Mouse (Mus musculus) thymus, adult 18-20 months (tissue): ENCODE measurements around the gene Meox1.

Experiments used
- DNase-seq, 2 experiments: peaks; one replicate each; pipeline ENCODE4 v3.0.0; 2022; ENCODE audit warnings: mixed read lengths in 2 of 2

Gene Meox1

DNA sequence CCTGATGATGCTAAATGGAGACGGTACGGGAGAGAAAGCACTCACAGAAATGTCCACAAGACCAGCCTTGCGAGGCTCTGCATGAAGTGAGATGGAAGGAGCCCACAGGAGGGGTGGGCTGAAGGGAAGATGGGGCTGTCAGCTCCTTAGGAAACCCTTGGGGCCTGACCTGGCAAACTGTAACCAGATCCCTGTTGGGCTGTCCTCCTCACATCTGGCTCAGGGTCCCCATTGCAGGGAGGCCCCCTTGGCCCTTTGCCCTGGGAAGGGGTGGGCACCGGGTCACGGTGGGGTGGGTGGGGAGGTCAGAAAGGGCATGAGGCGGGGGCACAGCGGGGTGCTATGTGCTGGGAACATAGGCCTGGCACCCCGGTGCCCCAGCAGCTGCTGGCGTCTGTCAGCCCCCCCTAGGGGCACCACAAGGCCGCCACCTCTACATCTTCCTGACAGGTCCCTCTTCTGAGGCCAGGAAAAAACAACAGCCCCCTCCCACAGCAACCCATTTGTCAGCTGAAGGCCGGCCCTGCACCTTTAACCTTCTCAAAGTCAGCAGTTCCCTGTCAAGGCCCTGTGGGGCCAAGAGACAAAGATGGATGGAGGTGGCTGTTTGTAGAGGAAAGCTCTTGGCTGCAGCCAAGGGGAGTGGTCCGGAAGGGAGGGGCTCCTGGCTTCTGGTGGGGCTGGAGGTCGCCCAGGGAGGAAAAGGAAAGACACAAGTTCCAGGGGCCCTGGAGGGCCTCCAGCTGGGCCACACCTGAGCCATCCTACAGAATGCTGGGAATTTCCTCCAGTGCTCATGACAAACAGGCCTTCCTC is 2.6 kb upstream of the Meox1 start:
- DNase-seq, result no peak

DNA sequence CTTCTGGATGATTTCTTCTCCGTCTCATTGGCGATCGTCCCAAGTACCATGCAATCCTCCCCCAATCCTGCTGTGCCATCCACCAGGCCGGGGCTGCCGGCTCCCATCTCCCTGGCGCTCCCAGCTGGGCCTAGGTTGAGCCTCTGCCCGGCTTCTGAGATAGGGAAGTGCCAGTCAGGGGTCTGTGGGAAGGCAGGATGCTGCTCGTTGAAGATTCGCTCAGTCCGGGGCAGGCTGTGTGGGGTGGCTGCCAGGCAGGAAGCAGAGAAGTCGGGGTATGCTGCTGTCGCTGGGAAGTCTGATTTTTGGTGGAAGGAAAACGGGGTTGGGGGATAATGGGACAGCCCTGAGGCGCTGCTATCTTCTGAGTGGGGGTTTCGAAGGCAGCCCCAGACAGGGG is 614 bp downstream of the Meox1 start:
- DNase-seq, result no peak

DNA sequence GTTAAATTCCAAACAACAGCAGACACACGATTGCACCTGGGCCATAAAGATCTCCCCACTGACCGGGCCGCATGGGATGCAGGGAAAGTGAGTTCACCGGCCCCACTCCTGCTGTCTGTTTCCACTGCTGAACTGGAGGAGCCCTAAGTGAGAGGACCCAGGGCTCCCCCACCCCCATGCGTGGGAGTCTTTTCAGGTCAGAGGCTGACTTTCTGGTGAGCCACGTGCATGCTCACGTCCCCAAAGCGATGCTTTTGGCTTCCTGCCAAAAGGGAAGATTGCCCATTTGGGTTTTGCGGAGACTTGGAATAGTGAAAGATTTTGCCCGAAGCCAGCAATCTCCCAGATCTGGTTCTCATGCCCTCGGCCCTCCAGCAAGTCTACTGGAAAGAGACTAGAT is 2.7 kb downstream of the Meox1 start:
- DNase-seq, result no peak

DNA sequence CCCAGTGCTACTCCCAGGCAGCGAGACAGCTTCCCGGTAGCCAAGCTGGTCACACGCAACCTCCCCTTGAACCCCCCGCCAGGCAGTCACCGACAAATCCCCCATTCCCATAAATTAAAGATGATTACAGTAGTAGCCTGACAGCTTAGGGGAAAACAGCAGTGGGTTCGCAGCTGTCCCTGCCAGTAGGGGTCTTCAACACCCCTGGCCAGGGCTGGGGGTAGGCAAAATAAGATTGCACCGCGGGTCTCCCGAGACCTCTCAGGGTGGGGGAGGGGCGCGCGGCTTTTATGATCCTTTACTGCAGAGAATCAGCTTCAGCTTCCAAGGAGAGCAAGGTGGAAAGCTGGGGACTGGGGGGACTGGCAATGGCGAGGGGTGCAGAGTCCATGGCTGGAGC is 4.4 kb downstream of the Meox1 start:
- DNase-seq, result no peak

DNA sequence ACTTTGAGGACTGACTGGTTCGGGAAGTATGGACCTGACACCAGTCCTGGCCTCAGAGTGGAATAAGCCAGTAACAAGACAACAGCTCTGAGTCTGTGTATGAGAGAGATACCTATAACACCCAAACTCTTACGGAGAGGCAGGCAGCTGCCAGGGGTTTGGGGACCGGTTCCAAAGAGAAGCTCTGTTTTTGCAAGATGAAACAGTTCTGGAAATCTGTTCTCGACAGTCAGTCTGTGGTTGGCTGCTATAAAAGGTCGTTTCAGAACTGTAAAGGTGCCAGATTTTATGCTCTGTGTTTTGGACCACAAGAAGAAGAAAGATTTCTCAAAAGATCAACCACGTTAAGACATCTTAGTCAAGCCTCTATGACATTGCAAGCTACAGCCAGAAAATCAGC is 5.4 kb downstream of the Meox1 start:
- DNase-seq, result no peak

DNA sequence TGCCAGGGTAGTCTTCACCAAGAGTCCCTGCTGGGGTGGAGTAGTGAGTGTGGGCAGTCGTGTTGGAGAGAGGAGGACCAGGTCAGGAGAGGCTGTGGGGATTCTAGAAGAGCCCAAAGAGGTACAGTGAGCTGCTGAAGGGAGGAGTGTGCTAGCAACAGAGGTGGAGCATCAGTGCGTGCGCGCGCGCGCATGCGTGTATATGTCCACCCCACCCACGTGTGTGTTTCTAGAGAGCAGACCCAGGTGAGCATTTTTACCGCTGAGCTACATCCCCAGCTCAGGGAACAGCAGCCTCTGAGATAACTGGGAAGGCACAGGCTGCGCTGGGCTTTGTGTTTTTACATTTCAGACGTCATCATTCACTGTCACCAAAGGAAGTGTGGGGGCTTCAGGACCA is 7.7 kb downstream of the Meox1 start:
- no peak for DNase-seq

DNA sequence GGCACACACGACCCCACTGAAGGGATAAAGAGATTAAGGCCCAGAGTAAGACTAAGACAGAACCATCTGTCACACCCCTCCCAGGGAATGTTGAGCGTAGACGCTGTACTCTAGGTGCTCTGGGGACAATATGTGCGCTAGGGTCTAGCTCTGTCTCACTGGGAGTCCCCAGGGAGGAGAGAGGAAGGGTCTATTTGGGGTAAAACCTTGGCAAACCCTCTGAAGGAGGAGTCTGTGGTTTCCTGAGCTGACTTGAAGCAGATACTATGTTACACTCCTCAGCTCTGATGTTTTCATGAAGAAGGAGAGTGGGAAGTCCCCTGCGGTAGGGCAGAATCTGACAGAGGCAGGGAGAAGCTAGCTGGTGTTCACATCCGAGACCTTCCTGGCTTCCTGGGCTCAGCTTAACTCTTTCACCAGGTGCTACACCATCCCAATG is 8.3 kb downstream of the Meox1 start:
- no peak for DNase-seq

DNA sequence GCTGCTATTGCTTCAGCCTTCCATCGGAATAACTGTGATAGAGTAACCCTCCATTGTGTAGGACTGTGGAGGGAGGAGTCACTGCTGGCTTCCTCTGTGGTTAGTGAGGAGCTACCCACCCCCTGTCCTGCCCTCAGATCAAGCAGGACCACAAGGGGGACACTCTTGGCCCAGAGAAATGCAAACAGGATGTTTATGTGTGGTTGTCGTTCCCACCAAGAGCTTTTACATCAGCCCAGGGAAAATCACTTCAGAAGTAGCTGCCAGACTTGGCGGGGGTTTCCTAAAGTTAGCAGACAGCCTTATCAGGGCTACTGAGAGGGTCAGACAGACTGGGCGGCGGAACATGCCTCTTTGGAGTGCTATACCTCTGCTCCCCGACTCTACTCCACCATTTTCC is 8.9 kb downstream of the Meox1 start:
- DNase-seq, result no peak

DNA sequence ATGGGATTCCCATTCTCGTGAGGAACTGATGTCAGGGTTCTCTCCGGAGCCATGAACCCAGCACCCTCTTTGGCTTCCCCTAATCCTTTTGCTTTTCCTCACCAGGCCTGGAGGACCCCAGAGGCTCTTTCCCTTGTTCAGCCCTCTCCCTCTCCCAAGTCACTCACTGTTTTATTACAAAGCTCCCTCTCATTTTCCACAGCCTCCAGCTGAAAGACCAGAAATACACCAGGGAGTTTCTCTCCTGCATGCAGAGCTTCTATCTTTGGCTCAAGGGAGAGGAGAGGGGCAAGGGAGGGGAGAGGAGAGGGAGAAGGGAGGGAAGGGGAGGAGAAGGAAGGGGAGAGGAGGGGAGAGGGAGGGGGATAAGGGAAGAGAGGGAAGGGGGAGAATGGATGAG is 10.3 kb downstream of the Meox1 start:
- DNase-seq, result no peak

DNA sequence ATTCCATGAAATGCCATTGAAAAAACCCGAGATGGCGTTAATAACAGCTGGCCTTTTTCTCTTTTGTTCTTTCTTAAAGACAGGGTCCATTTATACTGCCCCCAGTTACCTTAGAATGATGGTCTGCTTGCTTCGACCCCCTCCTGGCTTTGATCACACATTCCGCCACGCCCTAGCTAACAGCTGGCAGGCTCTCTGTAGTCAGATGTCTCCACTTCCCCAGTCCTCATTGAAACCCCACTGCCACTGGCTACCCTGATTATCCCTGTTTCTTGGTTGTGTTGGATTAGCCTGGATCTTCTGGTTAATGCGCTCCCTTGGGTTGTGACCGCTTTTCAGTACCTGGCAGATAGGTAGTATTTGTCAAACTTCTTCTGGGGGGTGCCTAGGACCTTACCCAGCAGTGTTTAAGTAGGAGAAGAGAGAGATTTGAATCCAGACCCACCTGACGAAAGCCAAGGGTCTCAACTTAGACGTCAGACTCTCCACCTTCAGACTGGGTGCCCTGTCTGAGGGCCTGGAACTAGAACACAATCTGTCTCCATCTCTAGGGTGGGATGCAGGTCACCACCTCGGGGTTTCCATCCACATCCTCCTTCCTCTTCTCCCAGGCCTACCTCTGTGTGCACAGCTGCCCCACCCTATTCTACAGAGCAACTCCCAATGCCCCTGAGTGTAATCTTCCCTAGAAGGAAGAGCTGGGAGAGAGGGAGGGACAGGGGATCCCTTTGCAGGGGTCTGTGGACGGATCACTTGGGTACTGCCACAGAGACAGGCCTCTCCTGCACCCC is 11.5 kb downstream of the Meox1 start:
- no peak for DNase-seq

DNA sequence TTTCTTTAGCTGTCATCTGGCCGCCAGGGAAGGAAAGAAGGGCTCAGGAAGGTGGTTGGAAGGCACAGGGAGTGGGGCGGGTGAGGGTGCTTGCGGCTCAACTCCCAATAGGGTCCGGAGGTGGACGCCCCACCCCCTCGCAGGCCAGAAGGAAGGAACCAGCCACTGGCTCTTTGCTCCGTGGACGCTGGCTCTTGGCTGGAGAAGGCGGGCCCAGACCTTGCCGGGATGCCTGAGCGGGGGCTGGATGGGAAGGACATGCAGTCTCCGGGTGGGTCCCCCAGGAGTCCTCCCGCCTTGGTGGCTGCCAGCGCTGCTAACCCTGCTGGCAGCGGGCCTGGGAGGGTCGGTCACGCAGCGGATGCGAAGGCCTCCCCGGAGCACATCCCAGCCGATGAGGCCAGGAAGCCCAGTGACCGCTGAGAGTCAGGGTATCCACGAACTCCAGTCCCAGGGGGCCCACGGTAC is 12.5 kb downstream of the Meox1 start:
- DNase-seq, result no peak

DNA sequence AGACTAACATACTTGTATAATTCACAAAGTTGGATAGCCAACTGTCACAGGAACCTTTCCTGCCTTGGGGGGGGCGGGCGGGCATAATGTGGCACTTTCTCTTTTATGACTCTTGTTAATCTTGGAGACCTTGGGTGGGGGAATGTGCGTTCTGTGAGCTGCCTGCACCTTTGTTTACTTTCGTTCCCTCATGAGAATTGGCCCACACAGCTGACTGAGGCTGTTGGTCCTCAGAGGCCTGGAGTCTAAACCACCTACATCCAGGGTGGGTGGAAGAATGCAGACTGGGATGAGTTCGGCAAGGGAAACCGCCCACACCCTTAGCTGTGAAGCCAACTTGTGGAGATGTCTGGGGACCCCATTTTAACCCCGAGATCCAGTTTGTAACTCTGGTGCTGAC is 13.0 kb downstream of the Meox1 start:
- no peak for DNase-seq

DNA sequence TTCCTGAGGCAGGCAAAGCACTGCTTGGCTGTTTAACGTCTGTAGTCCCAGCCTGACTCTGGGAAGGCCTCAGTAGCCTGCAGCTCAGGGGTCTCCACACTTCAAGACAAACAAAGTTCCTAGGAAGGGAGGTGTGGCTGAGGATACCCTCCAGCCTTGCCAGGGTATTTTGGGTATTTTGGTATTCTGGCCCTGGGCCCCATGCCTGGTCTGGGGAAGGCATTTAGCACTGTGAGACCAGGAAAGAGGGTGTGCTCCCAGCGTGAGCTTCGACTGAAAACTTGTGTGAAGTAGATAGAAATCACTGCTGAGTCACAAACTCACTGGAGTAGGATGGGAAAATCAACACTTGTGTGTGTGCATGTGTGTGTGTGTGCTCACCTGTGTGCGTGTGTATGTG is 14.5 kb downstream of the Meox1 start:
- no peak for DNase-seq

DNA sequence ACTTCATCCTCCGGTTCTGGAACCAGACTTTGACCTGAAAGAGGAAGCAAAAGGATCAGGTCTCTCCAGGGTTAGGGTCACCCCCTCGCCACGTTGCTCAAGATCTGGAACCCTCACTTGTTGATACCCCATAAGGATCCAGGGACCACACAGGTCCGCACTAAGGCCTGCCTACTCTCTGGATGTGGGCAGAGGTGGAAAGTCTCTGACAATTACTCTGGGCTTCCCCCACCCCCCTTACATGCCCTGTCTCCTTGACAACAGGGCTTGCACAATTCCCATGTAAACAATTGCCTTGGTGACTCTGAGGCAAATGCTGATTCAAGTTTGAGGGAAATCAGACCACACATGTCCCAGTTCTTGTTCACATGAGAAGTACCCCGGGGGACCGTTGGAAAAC is 15.5 kb downstream of the Meox1 start:
- DNase-seq, result no peak

DNA sequence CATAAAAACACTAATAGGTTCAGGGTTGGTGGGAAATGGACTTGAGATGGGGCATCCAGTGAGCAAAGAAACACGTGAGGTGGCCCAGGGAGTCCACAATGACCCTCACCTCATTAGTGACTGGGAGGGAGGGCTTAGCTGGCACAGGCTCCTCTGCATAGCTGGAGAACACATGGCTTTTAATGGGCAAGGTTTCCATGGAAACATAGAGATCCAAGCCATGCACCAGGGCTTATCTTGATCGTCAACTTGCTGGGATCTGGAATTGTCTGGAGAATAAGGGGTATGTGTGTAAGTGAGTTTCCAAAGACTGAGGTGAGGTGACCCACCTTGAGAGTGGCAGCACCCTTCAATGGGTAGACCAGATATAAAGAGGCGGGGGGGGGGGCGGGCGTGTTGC is 19.2 kb downstream of the Meox1 start:
- no peak for DNase-seq

DNA sequence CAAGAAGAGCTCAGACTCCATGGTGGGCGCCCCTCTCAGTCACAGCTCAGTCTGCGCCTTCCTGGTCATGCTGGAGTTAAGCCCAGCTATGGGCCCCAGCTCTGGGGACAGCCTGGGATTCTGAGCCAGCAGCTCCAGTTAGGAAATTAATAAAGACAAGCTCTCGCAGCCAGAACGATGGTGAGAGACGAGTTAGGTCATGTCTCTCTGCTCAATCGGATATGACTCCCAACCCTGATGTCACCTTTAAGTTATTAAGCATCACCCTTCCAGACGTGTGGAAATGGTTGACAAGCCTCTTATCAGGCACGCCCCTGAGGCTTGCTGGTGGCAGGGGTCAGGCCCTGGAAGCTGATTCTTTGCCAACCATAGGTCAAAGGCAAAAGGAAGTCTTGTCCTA is 20.3 kb downstream of the Meox1 start:
- DNase-seq, result no peak

DNA sequence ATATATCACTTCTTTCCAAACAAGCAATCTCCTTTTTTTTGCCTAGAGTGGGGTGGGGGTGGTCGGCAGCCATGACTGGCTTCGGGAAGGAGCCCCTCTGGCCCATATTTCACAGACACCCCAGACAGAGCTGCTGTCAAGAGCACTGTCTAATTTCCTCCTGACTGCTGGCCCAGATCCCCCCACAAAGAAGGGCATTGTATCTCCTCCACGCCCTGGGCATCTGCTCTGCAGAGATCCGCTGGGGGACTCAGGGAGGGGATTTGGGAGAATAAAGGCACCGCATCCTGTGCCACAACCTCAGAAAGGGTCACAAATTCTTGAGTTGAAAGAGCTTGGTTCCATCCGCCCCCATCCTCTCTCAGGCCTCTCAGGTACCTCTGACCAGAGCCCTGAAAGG is 22.7 kb downstream of the Meox1 start:
- no peak for DNase-seq

DNA sequence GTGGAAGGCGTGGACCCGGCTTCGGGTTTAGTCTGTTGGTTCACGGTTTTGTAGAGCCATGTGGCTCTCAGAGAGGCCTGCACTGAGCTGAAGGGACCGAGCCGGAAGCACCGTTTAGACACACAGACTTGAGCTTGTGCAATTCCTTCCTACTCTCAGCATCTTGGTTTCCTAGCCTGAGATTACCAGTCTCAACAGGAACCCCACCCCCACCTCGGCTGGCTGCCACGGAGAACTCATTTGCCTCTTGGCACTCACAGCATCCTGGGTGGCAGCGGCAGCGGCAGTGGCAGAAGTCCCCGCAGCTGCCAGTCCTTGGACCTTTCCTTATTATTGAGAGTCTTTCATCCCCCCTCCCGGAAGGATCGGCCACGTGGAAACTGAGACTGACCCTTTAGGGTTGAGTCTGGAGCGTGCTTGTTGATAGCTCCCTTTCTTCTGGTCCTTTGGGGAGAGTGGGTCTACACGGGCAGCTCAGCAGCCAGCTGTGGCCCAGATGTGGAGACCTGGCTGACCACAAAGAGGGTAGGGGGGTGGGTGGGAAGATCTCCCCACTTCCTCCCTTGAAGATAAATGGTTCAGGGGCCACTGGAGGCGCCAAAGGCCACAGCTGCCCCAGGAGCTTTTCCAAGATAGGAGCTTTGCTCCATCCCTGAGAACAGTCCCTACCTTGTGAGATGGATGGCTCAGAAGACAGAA is 24.0 kb downstream of the Meox1 start:
- no peak for DNase-seq

DNA sequence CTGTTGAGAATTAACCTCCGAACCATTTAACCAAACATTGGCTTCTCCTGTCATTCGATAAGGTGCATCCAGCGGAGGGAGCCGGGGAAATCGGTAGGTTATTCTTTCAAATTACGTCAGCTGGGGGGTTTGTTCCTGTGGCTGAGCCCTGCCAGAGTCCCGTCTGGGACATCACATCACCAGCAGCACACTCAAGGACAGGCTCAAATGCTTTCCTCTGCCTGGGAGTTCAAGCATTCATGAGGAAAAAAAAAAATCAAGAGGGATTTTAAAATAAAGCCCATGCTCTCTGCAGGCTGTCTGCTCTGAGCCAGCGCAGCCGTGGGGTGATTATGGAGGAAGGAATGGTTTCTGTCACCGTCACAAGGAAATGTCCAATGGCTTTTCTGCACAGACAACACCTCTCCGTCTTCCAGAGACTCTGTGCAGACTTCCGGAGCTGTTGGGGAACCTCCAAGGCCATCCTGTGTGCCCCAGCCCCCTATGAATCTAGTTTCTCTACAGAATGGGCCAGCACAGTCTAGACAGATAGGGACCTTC is 26.6 kb downstream of the Meox1 start:
- DNase-seq, result no peak

DNA sequence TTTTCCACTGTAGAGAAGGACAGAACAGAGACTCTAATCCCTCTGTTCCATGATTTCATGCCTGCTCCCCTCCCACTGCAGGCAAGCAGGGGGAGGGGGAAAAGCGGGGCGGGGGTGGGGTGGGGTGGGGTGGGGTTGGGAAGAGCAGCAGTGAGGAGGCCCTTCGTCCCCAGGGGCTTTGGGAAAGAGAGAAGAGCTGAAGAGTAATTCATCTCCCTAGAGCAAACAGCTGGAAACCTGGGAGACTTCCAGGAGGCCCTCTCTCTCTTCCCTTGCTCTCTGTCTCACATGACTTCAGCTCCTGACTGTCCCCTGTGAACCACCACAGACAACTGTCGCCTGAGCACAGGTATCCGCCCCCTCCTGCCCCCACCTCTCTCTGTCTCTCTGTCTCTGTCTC is 35.4 kb downstream of the Meox1 start:
- DNase-seq, result no peak

DNA sequence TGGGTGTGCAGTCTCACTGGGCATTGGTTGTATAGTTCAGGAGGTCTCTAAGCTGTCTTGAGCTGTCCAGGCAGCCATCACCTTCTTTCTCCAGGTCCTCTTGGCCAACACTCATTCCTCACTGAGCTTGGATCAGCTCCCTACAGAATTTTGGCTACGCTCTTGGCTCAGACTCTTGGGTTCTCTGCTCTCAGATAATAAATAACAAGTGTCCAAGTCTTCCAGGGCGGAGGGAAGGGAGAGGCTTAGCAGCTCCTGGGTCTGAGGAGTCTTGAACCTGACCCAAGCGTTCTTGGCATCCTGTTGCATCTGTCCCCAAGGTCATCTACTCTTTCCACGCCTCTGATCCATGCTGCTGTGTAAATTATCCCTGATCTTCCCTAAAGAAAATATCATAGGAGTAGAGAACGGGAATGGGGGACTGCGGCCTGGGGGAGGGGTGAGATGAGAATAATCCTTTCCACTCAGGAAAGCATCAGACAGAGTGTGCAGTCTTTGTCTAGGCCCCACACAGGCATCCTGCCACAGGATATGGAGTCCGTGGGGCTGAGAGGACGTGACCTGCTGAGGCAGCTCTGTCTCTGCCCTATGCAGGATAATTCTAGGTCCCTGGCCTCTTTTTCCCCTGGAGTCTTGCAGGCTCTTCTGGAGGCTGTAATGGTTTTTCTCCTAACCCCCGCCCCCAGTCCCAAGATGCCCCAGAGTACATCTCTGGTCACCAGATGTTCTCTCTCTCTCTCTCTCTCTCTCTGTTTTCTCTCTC is 38.0 kb downstream of the Meox1 start:
- DNase-seq, result no peak

DNA sequence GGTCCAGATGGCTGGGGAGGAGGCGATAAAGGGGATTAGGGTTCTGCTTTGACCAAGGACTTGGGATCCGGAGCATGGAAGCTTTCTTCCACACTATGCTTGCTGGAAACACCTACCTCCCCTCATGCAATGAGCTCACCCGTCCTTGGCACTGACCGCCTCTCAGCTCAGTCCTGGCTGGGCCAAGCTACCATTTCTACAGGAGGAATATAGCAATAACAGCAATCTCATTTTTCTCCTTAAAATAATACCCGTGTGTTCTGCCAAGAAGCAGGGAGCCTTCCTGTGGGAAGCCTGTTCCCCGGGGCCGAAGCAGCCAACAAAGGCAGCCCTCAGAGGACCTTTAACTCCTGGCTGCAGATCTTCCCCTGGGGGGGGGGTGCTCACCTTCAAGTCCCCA is 43.1 kb downstream of the Meox1 start:
- no peak for DNase-seq

DNA sequence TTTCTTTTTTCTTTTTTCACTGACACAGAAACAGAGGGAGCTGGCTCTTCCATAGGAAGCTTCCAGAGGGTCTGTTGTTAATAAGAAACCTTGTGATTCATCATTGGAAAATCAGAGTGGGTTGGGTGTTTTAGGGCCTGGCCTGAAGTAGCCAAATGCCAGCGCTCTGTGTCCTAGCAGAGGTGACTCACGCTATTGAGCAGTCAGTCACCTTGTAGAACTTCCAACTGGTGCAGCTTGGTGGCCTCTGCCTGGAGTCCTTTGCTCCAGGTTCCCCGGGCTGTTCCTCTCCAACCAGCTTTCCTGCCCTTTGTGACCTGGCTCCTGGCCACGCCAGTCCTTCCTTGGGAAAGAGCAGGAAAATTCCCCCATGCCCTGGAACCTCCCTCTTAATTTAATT is 44.9 kb downstream of the Meox1 start:
- DNase-seq, result no peak
